Mouse (Mus musculus): ENCODE measurements around the gene BC035947. TPM values are rescaled to one million over a fixed set of nuclear protein-coding genes. Genes with fewer than 3 reads are reported as not detected.

Gene BC035947
- not detected in 2 replicates for polyA plus RNA-seq (2015; fragmentation: Nextera tagmentation; extraction: Ambion mirVana)

DNA sequence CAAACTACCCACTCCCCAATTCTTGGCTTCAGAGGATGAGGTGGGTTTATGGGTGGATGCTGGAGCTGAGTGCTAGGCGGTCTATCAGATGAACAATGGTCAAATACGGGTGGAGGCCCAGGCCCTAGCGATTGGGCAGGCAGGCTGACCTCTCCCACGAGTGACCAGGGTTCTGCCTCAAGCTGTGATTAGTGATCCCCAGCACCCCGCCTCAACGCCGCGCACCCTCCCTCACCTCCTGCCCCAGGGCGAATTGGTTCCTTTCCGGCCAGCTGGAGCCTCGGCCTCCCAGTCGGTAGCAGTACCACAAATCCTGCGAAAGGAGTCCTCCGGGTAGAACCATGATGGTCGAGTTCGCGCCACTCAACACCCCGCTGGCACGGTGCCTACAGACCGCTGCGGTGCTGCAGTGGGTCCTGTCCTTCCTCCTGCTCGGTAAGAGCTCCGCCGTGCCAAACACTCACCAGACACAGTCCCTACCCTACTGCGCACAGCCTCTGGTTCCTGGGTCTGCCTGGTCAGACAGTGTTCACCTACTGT, at the start of gene BC035947:
BC035947 (minus strand) TSS at position 538 of the 540 bp plus-strand sequence.

DNA sequence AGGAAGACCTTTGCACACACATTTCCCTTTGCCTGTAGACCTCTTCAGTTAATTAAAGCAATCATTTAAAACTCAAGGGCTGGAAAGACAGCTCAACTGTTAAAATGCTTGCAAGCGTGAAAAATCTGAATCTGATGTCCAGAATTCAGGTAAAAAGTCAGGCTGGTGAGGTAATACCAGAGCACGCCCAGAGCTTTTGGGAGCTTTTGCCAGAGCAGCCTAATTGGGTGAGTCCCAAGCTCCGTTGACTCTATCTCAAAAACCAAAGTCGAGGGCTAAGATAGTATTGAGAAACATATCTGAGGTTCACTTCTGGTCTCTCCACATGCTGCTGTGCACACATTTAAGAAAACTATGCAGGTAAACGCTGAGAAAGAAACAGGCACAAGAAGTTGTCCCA, 1.1 kb downstream of the BC035947 start, which contains the start of gene Mogat1:
Mogat1 (plus strand) TSS at position 130 of the 400 bp plus-strand sequence.

GRCm38 (mm10) chr1:78488752-78489492, 23.0 kb downstream of the BC035947 start, which contains the start of gene Farsb:
Gene Farsb (minus strand): TSS chr1:78488897.

Other genes with a start within 250 kb of the BC035947 start
- 0.15 and 0.16 TPM in 2 replicates for gene Sgpp2, start 201.8 kb downstream of the BC035947 start, polyA plus RNA-seq (2015; fragmentation: Nextera tagmentation; extraction: Ambion mirVana)
- gene Farsb, start 23.3 kb downstream of the BC035947 start, polyA plus RNA-seq (2015; fragmentation: Nextera tagmentation; extraction: Ambion mirVana), result 62.7 and 70.4 TPM in 2 replicates
- not detected in 2 replicates for gene Mogat1, start 1.2 kb downstream of the BC035947 start, polyA plus RNA-seq (2015; fragmentation: Nextera tagmentation; extraction: Ambion mirVana)
- 21.8 and 31.2 TPM in 2 replicates for gene Acsl3, start 145.7 kb upstream of the BC035947 start, polyA plus RNA-seq (2015; fragmentation: Nextera tagmentation; extraction: Ambion mirVana)
- 1.4 and 2.3 TPM in 2 replicates for gene Utp14b, start 145.9 kb upstream of the BC035947 start, polyA plus RNA-seq (2015; fragmentation: Nextera tagmentation; extraction: Ambion mirVana)

All from urinary bladder, postnatal 0 days (tissue).